Mouse (Mus musculus) kidney, adult 2 months (tissue): ENCODE data around the gene Ankrd11.

Experiments used
- CTCF ChIP-seq: fragments of 200-500 bp; conservative IDR thresholded peaks from 2 replicates; pipeline ENCODE4 v1.5.1; 2011; ENCODE audit warnings: low read depth, mild to moderate bottlenecking, control low read depth, low read length, moderate library complexity, mixed read lengths; ENCODE audit not compliant: insufficient read depth, insufficient read length
- POLR2A ChIP-seq: fragments of 200-500 bp; IDR thresholded peaks from one replicate; pipeline ENCODE4 v1.6.1; 2011; ENCODE audit warnings: low read depth, low read length, control low read depth

GRCm38 (mm10) chr8:122993740-122994139, 48.3 kb downstream of the Ankrd11 start:
- no peak for TF ChIP-seq CTCF
- TF ChIP-seq POLR2A: no peak
